Mouse (Mus musculus): ENCODE measurements around the gene Sesn1.

Sesn1 gene

DNA sequence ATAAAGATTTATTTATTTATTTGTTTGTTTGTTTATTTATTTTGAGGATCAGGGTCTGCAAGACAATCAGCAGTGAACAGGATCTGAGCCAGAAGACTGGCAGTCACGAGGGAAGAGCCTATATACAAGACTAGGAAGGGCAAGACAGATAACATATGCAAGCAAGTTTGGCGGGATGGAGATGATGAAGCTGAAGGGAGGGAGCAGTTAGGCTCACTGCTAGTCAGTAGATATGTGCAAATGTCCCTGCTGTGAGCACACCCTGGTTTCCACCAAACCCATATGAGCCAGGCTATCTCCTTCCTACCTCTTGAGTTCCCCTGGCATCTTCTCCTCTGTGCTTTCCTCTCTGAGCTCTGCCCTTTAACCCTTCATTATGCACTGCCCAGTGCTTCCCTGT is 61.8 kb downstream of the Sesn1 start:
- DNase-seq (ENCODE audit: low read depth, low spot score): no peak

DNA sequence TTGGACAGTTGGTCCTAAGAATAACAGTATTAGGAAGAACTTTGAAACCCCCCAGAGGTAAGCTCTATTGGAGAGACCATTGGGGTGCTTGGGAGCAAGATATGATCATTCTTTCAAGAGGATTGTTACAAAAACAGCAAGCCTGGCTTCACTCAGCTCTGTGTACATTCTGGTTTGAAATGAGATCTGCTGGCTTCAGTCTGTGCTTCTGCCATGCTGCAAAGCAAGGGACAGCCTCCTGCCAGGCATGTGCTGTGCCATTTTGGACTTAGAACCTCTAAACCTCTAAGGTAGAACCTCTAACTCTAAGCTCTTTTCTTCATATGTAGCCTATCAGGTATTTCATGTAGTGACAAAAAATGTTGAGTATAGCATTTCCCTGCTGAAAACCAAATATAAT is 65.9 kb downstream of the Sesn1 start:
- no peak for DNase-seq (ENCODE audit: low read depth, low spot score)

GRCm38 (mm10) chr10:41878344-41878743 is 68.6 kb downstream of the Sesn1 start:
- no peak for DNase-seq (ENCODE audit: low read depth, low spot score)

DNA sequence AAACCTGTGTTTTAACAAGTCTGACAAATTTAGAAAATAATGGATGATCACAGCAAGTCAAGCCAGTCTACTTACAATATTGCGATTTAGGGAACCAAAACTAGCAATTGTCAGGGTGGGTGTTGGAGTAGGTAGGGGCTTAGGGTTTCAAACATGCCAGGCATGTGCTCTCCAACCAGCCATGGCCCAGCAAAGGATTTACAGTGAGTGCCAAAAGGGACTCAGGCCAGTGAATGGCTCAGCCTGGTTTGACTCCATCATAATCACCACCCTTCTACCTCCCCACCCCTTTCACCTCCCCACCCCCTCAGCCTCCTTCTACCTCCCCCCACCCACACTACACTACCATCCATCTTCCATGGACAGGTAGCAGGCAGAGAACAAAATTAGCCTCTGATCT is 69.9 kb downstream of the Sesn1 start:
- no peak for DNase-seq (ENCODE audit: low read depth, low spot score)

DNA sequence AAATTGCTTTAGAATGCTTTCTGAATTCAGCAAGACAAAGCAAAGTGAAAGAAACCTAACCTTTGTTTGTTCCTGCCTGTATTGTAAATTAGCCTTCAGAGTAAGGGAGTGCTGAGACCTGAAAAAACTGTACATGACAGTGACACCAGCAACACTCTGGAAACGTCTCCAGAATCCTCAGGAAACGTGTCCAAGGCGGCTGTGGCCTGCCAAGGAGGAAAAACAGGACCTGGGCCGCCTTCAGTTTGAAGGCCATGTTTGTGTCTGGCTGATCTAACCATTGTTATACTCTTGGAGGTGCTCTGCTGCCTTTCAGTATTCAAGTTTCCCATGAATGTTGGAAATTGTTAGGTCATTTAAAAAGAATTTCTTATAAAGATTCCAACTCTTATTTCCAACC is 70.5 kb downstream of the Sesn1 start:
- DNase-seq (ENCODE audit: low read depth, low spot score): no peak

DNA sequence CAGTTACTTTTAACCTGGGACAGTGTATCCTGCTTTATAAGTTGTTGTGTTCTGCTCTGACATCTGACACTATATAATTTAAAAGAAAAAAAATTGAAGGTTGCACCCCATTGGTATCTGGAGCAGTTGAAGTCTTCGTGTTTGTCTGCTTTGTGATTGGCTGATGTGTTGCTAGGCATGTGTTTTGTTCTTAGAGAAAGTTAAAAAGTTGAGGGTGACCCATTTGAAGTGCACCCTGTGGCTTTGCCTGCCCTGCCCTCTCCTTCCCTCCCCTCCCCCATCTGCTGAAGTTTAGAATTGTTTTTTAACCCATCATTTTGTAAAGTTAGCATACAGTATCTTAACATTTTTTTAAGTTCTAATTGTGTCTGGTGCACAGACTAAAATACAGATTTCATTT is 71.0 kb downstream of the Sesn1 start:
- DNase-seq (ENCODE audit: low read depth, low spot score): no peak

DNA sequence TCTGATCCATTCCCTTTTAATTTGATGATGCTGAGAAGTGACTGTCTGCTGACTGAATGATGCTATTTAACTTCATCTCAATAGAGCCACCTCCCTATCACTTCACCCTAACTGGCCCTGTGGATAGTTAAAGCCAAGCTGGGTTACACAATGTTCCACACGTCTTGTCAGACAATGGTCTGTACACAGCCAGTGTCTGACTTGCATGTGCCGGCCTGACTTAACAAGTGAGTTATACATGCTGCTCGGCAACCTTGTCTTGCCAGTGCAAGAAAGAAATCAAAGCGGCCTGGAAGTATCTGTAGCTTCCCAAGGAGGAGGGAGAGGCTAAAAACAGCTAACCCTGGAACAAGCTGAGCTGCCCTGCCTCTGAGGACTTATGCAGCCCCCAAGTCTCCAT is 71.7 kb downstream of the Sesn1 start:
- no peak for DNase-seq (ENCODE audit: low read depth, low spot score)

- DNase-seq (ENCODE audit: low read depth, low spot score): peak; percentile 73
Measured at GRCm38 (mm10) chr10:41883741-41884575, 74.2 kb downstream of the Sesn1 start.

DNA sequence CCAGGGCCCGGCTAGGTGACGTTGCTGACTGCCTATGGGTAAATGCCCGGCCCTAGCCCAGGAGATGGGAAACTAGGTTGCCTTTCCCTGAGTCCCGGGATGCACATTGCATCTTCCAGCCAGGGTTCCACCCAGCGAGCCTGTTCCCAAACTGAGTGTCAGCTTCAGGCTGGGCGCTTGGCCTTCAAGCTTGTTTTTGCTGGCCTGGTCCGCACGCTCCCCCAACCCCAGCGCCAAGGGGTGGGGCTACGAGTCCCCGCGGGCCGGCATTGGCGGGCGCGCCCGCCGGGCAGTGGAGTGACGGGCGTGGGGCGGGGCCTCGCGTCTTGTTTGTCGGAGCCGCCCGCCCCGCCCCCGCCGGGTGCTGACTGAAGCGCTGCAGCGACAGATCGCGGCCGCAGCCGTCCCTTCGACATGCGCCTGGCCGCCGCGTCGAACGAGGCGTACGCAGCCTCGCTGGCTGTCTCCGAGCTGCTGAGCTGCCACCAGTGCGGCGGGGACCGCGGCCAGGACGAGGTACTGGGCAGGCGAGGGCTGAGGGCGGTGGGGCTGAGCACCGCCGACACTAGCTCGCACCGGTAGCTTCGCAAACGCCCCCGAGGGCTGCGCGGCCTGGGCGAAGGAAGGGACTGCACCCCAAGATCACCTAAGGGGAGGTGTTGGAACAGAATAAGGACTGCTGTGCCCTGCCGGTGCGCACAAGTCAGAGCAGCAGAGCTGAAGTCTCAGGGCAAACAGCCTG is 77.5 kb downstream of the Sesn1 start:
- peak; percentile 87 for DNase-seq (ENCODE audit: low read depth, low spot score)

GRCm38 (mm10) chr10:41888365-41888941 is 78.7 kb downstream of the Sesn1 start:
- DNase-seq (ENCODE audit: low read depth, low spot score): no peak

- DNase-seq (ENCODE audit: low read depth, low spot score): no peak
Measured at GRCm38 (mm10) chr10:41889566-41889965, 79.8 kb downstream of the Sesn1 start.

DNA sequence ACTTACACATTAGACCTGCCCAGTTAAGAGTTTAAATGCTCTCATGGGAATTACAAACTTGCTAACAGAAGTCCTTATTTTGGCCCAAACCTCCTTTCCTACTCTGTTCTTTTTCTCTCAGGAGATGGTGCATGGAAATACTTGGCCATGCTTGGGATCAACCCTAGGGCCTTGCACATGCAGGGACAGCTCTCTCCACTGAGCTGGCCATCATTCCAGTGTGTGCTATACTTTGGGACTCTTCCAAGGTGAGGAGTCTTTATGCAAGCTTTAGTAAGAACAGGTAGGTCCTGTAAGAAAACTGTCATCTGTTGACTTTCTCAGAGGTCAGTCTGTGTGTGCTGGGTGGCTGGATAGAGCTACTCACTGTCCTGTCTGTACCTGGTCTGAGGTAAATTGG is 80.8 kb downstream of the Sesn1 start:
- DNase-seq (ENCODE audit: low read depth, low spot score): no peak

- DNase-seq (ENCODE audit: low read depth, low spot score): no peak
Measured at GRCm38 (mm10) chr10:41891312-41891711, 81.6 kb downstream of the Sesn1 start.

DNA sequence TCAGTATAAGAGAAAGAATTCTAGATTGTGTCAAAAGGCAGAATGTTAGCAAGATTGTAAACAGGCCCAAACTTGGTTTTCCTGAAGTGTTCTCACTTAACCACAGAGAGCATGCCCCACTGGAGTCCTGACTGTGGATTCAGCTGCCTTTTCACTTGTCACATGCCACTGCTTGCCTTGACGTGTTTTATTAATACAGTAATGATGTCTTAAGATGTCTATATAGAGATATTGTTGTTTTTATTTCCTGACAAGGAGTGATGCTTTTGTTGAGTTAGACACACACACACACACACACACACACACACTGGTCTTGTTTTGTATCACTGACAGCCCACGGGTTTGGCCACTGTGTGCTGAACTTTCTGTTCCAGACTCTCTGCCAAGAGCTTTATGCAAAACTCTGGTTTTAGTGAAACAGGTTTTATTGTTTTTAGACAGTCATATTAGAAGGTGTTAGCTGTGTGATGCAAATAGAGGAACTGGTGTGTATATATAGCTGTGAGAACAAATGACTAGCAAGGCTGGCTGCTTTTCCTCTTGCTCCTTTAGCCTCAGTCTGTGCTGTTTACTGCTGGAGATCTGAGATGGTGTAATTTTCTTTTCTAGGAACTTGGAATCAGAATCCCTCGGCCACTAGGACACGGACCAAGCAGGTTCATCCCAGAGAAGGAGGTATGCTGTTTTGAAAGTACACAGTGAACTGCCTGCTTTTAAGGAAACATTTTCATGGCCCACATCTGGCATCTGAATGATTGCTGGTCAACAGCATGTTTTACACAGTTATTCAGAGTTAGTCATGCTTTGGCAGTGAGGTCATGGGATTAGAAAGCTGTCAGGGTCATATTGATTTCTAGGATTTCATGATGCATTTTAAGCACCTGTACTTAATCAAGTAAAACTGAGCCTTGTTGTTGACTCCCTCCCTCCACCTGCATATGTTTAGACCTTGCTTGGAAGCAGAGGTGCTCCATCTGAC is 84.0 kb downstream of the Sesn1 start:
- peak; percentile 46 for DNase-seq (ENCODE audit: low read depth, low spot score)

- no peak for DNase-seq (ENCODE audit: low read depth, low spot score)
Measured at GRCm38 (mm10) chr10:41896425-41896824, 86.7 kb downstream of the Sesn1 start.

GRCm38 (mm10) chr10:41896865-41897264 is 87.1 kb downstream of the Sesn1 start:
- no peak for DNase-seq (ENCODE audit: low read depth, low spot score)

- DNase-seq (ENCODE audit: low read depth, low spot score): no peak
Measured at GRCm38 (mm10) chr10:41901456-41901855, 91.7 kb downstream of the Sesn1 start.

DNA sequence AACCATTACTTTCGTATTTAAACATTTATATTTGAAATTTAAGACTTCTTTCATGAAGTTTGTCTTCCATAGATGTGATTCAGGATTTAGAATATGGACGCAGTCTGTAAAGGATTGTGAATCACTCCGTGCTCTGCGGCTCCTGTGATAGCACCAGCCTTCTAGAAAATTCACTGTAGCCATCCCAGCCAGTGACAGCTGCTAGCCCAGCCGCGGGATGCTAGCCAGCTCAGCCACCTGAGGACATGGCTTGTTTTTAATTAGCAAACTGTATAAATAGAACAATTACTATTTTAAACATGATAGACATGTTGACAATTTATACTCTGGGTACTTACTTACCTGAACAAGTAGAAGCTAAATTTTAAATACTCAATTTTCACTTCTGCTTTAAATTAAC is 92.1 kb downstream of the Sesn1 start:
- no peak for DNase-seq (ENCODE audit: low read depth, low spot score)

DNA sequence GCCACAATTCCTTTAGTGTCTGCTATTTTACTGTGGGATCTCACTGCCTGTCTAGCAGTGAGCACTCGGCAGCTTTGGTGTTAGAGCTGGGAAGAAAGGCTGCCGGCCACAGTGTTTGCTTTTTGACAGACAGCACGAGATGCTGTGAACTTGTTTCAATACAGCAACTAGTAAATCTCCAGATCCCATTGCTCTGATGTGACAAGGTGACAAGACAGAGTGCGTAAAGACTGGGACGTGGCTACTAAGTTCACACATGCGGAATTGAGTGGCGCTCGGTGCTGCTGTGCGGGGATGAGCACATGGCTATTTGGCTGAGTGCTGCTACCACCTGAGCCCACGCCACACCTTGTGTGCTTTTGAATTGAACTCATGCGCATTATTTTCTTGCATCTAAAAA is 97.7 kb downstream of the Sesn1 start:
- DNase-seq (ENCODE audit: low read depth, low spot score): no peak

DNA sequence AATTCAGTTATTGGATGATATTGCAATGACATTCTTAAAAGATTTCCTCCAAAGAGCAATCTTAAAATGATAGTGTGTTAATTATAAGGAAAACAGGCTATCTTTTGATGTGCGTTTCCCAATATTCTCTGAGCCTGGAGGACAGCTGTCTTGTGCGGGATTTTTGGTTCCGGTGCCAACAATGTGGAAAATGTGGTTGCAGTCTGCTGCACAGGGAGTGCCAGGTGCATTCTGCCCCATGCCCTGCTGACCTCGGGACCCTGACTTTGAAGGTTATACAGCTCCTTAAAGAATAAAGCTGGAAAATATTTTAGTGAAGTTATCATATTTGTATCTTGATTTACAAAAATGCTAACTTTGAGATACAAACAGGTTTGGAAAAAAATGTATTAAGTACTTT is 98.2 kb downstream of the Sesn1 start:
- DNase-seq (ENCODE audit: low read depth, low spot score): no peak

DNA sequence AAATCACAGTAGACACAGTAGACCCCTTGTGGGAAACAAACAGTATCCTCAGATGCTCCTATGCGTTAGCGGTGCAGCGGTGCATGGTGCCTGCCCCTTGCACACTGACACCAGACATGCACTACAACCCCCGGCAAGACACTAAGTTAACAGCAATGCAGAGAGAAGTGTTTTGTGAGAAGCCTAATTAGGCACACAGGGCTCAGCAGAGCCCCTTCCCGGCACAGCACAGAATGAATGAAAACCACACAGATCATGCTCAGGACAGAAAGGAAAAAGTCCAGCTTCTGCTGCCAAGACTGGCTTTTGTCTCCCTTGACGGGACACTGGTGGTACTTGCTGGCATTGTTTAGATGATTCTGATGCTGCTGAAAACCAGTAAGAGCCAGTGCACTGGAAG is 99.2 kb downstream of the Sesn1 start:
- DNase-seq (ENCODE audit: low read depth, low spot score): no peak

Data from telencephalon, adult 2 months (tissue).